Mouse (Mus musculus): ENCODE results near the gene Hinfp.
"Not testable (repeated sequence)": the region's sequence is repeated elsewhere in the genome, so short reads cannot be mapped to it uniquely, and the experiment has no call there.

Hinfp gene

GRCm38 (mm10) chr9:44311136-44312134 lies 6.0 kb upstream of the Hinfp start:
- no peak for DNase-seq (ENCODE audit: low spot score)

GRCm38 (mm10) chr9:44310750-44311135 lies 5.3 kb upstream of the Hinfp start:
- DNase-seq (ENCODE audit: low spot score), result no peak

DNA sequence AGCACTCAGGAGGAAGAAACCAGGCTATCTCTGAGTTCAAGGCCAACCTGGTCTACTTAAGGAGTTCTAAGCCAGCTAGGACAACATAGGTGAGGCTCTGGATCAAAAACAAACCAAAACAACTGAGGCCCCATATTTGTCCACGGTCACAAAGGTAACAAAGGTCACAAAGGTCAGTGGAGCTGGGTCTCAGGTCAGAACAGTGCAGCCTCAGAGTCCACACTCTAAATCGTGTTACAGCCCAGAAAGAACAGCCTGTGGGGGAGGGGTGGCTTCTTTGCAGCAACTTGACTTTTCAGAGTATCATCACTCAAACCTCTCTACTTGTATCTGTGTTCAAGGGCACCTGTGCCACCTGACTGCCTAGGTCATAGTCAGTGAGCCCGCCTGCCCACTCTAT lies 4.3 kb upstream of the Hinfp start:
- no peak for DNase-seq (ENCODE audit: low spot score)

- DNase-seq (ENCODE audit: low spot score), result no peak
These were observed 1.8 kb upstream of the Hinfp start for GRCm38 (mm10) chr9:44307248-44307647.

- no peak for DNase-seq (ENCODE audit: low spot score)
These were observed 1.1 kb upstream of the Hinfp start for GRCm38 (mm10) chr9:44306532-44306931.

- not testable (repeated sequence) for DNase-seq (ENCODE audit: low spot score)
These were observed 5.5 kb downstream of the Hinfp start for GRCm38 (mm10) chr9:44300001-44300400.

GRCm38 (mm10) chr9:44292490-44292889 lies 13.0 kb downstream of the Hinfp start:
- no peak for DNase-seq (ENCODE audit: low spot score)

DNA sequence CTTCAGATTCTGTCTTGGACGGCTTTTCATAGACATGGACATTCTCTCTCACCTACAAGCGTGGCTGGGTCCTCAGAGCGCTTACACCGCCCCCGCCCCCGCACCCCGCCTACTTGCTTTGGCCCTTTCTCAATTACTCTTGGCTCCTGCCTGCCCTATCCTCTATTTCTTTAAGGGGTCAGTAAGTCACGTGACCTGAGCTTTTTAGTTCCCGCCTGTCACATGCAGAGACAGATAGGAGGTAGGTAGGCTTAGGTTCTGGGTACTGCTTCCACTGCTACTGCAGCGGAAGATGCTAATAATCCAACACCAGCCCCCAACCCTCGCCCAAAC lies 16.5 kb downstream of the Hinfp start:
- DNase-seq (ENCODE audit: low spot score), result no peak

- no peak for DNase-seq (ENCODE audit: low spot score)
These were observed 17.2 kb downstream of the Hinfp start, which contains the start of gene Abcg4 for GRCm38 (mm10) chr9:44288076-44288958. Gene Abcg4 (minus strand): TSS chr9:44288615.

GRCm38 (mm10) chr9:44287401-44288075 lies 17.9 kb downstream of the Hinfp start:
- no peak for DNase-seq (ENCODE audit: low spot score)

DNA sequence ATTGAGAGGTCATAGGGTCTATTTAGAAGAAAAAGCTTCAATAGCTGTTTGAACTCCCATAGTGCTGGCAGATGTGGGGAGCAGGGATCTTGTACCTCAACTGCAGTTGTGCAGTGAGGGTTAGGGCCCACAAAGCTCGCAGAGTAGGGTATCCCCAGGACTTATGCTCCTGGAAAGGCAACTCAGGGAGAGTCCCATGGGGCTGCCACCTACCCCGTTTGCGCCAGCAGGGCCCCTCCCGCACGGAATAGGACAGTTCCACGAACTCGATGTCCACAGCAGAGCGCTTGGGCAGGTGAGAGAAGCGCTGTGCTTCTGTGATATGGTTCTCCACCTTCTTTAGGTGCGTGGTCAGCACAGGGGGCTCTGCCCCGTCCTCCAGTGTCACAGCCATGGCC lies 18.5 kb downstream of the Hinfp start:
- no peak for DNase-seq (ENCODE audit: low spot score)

- DNase-seq (ENCODE audit: low spot score), result no peak
These were observed 19.1 kb downstream of the Hinfp start for GRCm38 (mm10) chr9:44286256-44286850.

DNA sequence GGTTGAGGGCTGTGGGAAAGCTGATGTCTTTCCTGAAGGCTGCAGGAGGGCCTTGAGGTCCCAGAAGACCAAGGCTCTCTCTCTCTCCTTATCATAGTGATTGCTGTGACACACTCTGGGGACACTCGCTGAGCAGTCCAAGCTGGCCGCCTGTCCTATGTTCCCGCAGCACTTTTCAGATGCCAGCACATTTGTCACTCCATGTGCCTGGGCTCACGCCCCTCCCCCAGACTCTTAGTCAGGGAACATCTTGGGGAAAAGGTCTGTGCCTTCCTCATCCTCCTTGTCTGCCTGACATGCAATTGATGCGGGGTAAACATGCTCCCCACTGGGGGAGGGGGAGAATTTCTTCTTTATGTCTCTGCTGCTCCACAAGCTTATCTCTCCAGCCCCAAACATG lies 22.3 kb downstream of the Hinfp start:
- no peak for DNase-seq (ENCODE audit: low spot score)

DNA sequence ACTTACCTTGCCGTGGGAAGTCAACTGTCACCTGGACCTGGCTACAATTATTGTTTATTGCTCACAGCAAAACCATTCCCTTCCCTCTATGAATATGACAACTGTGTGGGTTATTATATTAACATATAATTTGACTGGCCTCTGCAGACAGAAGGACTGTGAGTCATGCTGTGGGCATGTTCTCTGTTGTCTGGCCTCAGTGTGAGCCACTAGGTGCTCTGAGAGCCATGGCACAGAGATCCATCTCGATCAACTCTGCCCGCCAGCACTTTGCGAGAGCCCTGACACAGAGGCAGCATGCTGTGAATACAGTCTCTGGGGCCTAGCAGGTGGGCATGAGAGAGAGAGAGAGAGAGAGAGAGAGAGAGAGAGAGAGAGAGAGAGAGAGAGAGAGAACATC lies 35.5 kb downstream of the Hinfp start:
- no peak for DNase-seq (ENCODE audit: low spot score)

- DNase-seq (ENCODE audit: low spot score), result no peak
These were observed 36.4 kb downstream of the Hinfp start for GRCm38 (mm10) chr9:44269077-44269476.

DNA sequence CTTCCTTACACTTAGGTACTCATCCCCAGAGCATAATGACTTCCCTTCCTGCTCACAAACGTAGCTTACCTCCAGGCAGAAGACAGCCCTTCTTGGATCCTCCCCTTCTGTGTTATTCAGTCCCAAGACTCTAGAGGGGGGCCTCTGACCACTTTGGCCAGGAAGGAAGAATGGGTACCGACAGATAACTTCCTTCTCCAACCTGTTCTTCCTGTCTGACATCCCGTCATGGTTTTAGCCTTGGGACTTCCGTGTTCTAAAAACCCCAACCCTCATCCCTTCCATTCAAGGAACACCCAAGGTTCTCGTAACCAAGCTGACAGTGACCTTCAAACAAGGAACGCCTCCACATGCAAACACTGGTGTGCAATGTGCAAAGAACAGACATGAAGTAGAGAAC lies 37.0 kb downstream of the Hinfp start, which contains the start of gene Nlrx1:
TSS of gene Nlrx1 (minus strand) at position 168 of the 400 bp plus-strand sequence.
- no peak for DNase-seq (ENCODE audit: low spot score)

DNA sequence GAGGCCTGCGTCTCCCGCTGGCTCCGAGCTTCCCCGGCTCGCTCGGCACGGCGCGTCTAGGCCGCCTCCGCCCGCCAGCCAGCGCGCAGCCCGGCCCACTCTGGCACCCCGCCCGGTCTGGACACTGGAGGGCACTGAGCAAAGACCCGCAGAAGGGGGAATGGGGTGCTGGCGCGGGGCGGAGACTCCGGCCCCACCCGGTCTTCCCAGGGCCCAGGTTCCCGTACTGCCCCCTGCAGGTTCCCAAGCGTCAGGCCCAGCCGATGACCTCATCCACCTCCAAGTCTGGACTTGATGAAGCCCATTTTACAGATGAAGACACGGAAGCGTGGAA lies 37.5 kb downstream of the Hinfp start:
- peak; percentile 89 for DNase-seq (ENCODE audit: low spot score)

DNA sequence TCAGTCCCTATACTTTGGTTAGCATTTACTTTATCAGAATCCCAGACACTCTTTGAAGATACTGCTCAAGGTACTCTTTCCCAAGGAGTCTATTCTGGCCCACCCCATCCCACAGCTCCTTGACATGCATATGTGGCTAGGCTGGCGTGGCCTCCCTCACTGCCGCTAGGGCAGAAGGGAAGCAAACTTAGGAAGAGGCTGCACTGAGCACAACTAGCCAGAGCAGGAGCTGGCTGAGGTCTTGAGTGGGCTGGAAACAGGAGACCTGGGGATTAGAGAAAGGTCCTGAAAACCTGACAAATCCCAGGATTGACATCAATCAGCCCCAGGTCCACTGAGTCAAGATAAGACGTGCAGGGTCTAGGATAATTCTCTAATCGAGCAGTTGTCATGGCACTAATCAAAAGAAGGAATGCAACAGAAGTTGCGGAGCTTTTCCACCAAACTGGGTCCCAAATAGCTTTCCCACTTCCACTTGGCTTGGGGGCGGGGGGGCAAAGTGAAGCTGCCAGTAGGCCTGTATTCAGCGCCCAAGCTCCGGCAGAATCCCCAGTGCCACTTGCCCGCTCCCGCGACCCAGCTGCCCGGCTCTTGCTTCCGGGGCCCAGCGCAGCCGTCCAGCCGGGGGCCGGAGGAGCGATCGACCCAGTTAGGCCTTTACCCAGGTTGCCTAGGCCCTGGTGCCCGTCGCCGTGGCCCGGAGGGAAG lies 38.0 kb downstream of the Hinfp start:
- DNase-seq (ENCODE audit: low spot score), result no peak

- DNase-seq (ENCODE audit: low spot score), result no peak
These were observed 38.8 kb downstream of the Hinfp start for GRCm38 (mm10) chr9:44266478-44267226.

GRCm38 (mm10) chr9:44261388-44261787 lies 44.1 kb downstream of the Hinfp start:
- DNase-seq (ENCODE audit: low spot score), result no peak

- no peak for DNase-seq (ENCODE audit: low spot score)
These were observed 46.5 kb downstream of the Hinfp start for GRCm38 (mm10) chr9:44259014-44259413.
